Mouse (Mus musculus) stomach, embryonic 16.5 days (tissue): Measurements from ENCODE around the gene Masp2. TPM values are rescaled to one million over a fixed set of nuclear protein-coding genes. Genes with fewer than 3 reads are reported as not detected.

ENCODE experiments used
- ATAC-seq: fragments of 200-750 bp; cut with Nextera tagmentation; 2 replicates; pipeline ENCODE4 v1.8.0; 2017; ENCODE audit warnings: moderate number of reproducible peaks, moderate TSS enrichment; ENCODE audit not compliant: insufficient read depth, low FRiP score
- H3K27ac ChIP-seq: fragments of 300-500 bp; sonication (generic); 2 replicates; pipeline ENCODE4 v1.5.1; 2014; ENCODE audit warnings: low read length
- H3K27me3 ChIP-seq: fragments of 300-500 bp; sonication (generic); 2 replicates; pipeline ENCODE4 v1.6.1; 2014; ENCODE audit warnings: low read length, control low read depth, mixed read lengths; ENCODE audit not compliant: control insufficient read depth, insufficient read depth
- H3K36me3 ChIP-seq: fragments of 300-500 bp; sonication (generic); 2 replicates; pipeline ENCODE4 v1.6.1; 2014; ENCODE audit warnings: low read length; ENCODE audit not compliant: control insufficient read depth, insufficient read depth
- H3K4me1 ChIP-seq: fragments of 300-500 bp; sonication (generic); 2 replicates; pipeline ENCODE4 v1.6.1; 2014; ENCODE audit warnings: low read length, control low read depth, mixed read lengths; ENCODE audit not compliant: control insufficient read depth, insufficient read depth
- H3K4me2 ChIP-seq: fragments of 300-500 bp; sonication (generic); 2 replicates; pipeline ENCODE4 v1.6.1; 2014; ENCODE audit warnings: low read depth, low read length, mixed read lengths
- H3K4me3 ChIP-seq: fragments of 300-500 bp; sonication (generic); replicated peaks from 2 replicates; pipeline ENCODE4 v1.5.1; 2014; ENCODE audit warnings: mild to moderate bottlenecking, low read length
- H3K9ac ChIP-seq: fragments of 300-500 bp; sonication (generic); 2 replicates; pipeline ENCODE4 v1.6.1; 2014; ENCODE audit warnings: low read length
- H3K9me3 ChIP-seq: fragments of 300-500 bp; sonication (generic); replicated peaks from 2 replicates; pipeline ENCODE4 v1.6.1; 2016; ENCODE audit warnings: low read length, control low read depth; ENCODE audit not compliant: control insufficient read depth
- WGBS: fragments of 180-500 bp; shearing (Covaris S2); extraction: QIAGEN DNeasy Blood & Tissue Kit; methylation state at CpG from one replicate; pipeline ENCODE4 v1.1.7; 2014; 5-methylcytosine and 5-hydroxymethylcytosine counted together
- polyA plus RNA-seq: library from polyadenylated mRNA; unstranded; fragments of >200 nt; fragmentation: Nextera tagmentation; extraction: Ambion mirVana; gene quantifications from 2 replicates; pipeline ENCODE4 v1.2.1, GENCODE M21; 2015

Gene Masp2
- polyA plus RNA-seq, 1 experiment from 2014 or later = 1.8 TPM

DNA sequence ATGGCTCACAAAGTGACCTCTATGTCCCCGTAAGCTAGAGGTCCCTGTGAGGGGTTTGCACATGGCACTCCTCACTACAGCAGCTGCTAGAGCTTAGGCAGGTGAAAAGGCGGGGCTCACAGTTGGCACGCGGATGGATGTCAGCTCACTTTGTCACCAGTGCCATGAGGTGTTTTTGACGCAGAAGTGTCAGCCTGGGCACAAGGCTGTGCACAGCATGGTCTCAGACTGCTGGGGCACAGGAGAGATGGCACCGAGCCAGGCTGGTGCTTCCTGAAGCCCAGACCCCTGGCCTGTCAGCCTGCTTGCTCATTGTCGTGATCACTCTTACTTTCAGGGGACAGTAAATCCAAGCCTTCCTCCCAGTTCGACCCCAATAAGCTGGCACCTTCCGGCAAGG, 21.6 kb upstream of the Masp2 start:
- H3K27ac ChIP-seq = no peak overlapping the region
- H3K9ac ChIP-seq = no peak overlapping the region
- H3K4me1 ChIP-seq = no peaks in the 10 kb centered on the region
- no peaks in the 10 kb centered on the region for H3K9me3 ChIP-seq
- H3K4me3 ChIP-seq = no peak overlapping the region
- H3K36me3 ChIP-seq = peaks cover 23% of the 10 kb centered on the region
- no peaks in the 10 kb centered on the region for H3K27me3 ChIP-seq
- no peak overlapping the region for H3K4me2 ChIP-seq
- no peak for ATAC-seq
- WGBS = 87% methylated on average over 9 of the region's 9 CpGs

GRCm38 (mm10) chr4:148581422-148581821, 20.9 kb upstream of the Masp2 start:
- H3K4me1 ChIP-seq = no peaks in the 10 kb centered on the region
- H3K36me3 ChIP-seq = peaks cover 18% of the 10 kb centered on the region
- no peaks in the 10 kb centered on the region for H3K27me3 ChIP-seq
- no peak overlapping the region for H3K4me3 ChIP-seq
- H3K27ac ChIP-seq = no peak overlapping the region
- no peak for ATAC-seq
- no peaks in the 10 kb centered on the region for H3K9me3 ChIP-seq
- no peak overlapping the region for H3K4me2 ChIP-seq
- 77% methylated on average over 5 of the region's 5 CpGs for WGBS
- H3K9ac ChIP-seq = no peak overlapping the region

DNA sequence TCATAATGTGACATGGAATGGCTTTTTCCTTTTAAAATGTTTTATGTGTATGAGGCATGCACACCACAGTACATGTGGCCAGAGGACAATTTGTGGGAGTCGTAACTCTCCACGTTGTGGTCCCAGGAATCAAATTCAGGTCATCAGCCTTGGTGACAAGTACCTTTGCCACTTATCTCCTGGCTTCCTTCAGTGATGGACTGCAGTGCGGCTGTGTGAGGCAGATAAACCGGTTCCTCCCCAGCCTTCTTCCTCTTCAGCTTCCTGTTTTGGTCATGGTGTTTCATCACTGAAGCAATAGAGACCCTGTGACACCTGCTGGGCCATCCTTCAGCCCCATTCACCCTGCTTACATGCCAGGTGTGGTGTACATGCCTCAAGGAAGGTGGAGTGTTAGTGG, 19.1 kb upstream of the Masp2 start:
- Histone ChIP-seq H3K4me2 (no peak overlapping the region), H3K4me1 (no peaks in the 10 kb centered on the region), H3K4me3 (no peak overlapping the region), H3K9ac (no peak overlapping the region), H3K36me3 (peaks cover 13% of the 10 kb centered on the region), H3K27ac (no peak overlapping the region), H3K9me3 (no peaks in the 10 kb centered on the region), H3K27me3 (no peaks in the 10 kb centered on the region)
- WGBS = 70% methylated on average over 4 of the region's 4 CpGs
- ATAC-seq = no peak

DNA sequence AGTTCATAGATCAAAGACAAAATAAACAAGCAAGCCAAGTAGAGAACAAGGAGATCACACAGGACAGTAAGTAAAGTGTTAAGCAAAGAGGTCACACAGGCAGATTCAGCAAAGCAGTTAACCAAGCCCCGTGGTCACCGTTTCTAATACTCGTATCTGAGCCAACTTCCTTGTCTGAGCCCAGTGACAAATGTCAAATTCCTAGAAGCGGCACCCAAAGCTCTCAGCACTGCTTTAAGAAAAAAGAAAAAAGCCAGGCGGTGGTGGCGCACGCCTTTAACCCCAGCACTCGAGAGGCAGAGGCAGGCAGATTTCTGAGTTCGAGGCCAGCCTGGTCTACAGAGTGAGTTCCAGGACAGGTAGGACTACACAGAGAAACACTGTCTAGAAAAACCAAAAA, 15.7 kb upstream of the Masp2 start:
- Histone ChIP-seq H3K4me1 (no peaks in the 10 kb centered on the region; the same call in 1 of the 2 replicates), H3K27ac (no peak overlapping the region), H3K36me3 (no peaks in the 10 kb centered on the region; the same call in 1 of the 2 replicates), H3K27me3 (no peaks in the 10 kb centered on the region), H3K4me2 (no peak overlapping the region), H3K4me3 (no peak overlapping the region), H3K9me3 (no peaks in the 10 kb centered on the region), H3K9ac (no peak overlapping the region)
- ATAC-seq = no peak
- 66% methylated on average over 9 of the region's 9 CpGs for WGBS

GRCm38 (mm10) chr4:148588793-148589192, 13.6 kb upstream of the Masp2 start:
- 75% methylated on average over 9 of the region's 9 CpGs for WGBS
- H3K9ac ChIP-seq = no peak overlapping the region

DNA sequence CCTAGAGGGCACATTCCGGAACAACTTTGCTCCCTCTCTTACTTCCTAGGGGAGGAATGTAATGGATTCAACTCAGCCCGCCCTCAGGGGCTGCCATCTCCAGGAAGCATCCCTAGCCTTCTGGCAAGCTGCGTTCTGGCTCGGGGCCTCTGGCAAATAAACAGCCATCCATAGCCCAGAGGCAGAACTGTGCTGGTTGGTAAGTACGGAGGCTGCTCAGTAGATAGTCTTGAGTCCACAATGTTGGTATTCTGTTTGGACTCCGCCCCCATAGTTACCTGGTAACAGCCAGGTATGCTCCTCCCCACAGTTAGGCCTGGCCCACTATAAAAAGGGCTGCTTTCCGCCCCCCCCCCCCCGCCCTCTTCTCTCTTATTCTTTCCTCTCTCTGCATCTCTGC, 12.8 kb upstream of the Masp2 start:
- no peak overlapping the region; the same call in 1 of the 2 replicates for H3K9ac ChIP-seq
- peaks cover 10% of the 10 kb centered on the region; the same call in 1 of the 2 replicates for H3K4me1 ChIP-seq
- H3K27me3 ChIP-seq = no peaks in the 10 kb centered on the region
- H3K4me2 ChIP-seq = peak overlapping the region; percentile 2; the same call in 1 of the 2 replicates
- no peak overlapping the region for H3K27ac ChIP-seq
- peak; percentile 38; the same call in 1 of the 2 replicates for ATAC-seq
- WGBS = 44% methylated on average over 7 of the region's 8 CpGs
- H3K36me3 ChIP-seq = peaks cover 11% of the 10 kb centered on the region
- no peaks in the 10 kb centered on the region for H3K9me3 ChIP-seq
- no peak overlapping the region for H3K4me3 ChIP-seq

More at GRCm38 (mm10) chr4:148588793-148589192, 13.6 kb upstream of the Masp2 start:
- no peaks in the 10 kb centered on the region for H3K9me3 ChIP-seq
- H3K27ac ChIP-seq = no peak overlapping the region
- H3K4me2 ChIP-seq = no peak overlapping the region
- H3K4me3 ChIP-seq = no peak overlapping the region
- H3K36me3 ChIP-seq = peaks cover 3% of the 10 kb centered on the region
- no peak for ATAC-seq
- H3K4me1 ChIP-seq = peaks cover 10% of the 10 kb centered on the region; the same call in 1 of the 2 replicates
- no peaks in the 10 kb centered on the region for H3K27me3 ChIP-seq

GRCm38 (mm10) chr4:148590421-148591170, 11.8 kb upstream of the Masp2 start:
- 3% methylated on average over 18 of the region's 18 CpGs for WGBS
- no peaks in the 10 kb centered on the region for H3K27me3 ChIP-seq
- H3K9me3 ChIP-seq = no peaks in the 10 kb centered on the region
- H3K4me3 ChIP-seq = peak overlapping the region; percentile 94
- H3K4me2 ChIP-seq = peak overlapping the region; percentile 64
- peaks cover 15% of the 10 kb centered on the region for H3K36me3 ChIP-seq
- no peak for ATAC-seq
- H3K4me1 ChIP-seq = peaks cover 10% of the 10 kb centered on the region; the same call in 1 of the 2 replicates
- peak overlapping the region; percentile 64 for H3K9ac ChIP-seq
- peak overlapping the region; percentile 72 for H3K27ac ChIP-seq

DNA sequence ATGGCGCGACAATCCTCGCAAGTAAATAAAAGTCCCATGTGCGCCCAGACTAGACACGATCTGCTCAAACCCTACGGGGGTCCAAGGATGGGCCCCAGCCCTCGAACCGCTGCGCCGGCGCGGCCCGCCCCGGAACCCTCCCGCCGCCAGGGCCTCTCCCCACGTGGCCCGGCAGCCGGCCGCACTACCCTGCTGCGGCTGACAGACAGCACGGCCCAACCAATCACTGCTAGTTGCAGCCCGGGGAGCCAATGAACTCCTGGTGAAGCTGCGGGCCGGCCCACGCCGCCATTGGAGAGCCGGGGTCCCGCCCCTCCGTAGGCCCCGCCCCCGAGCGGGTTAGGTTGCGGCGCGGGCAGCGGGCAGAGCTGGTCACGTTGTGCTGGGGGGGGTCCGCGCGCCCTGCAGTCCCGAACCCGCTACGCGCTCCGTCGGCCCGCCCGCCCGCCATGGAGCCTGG, 11.2 kb upstream of the Masp2 start, which contains the start of gene Srm:
TSS of gene Srm (plus strand) at position 333 of the 460 bp plus-strand sequence.
- Histone ChIP-seq H3K4me2 (peak within 1 kb of the TSS; percentile 92), H3K27me3 (no peaks in the 10 kb centered on the region), H3K9me3 (no peaks in the 10 kb centered on the region), H3K27ac (peak within 1 kb of the TSS; percentile 72), H3K4me3 (peak within 1 kb of the TSS; percentile 94), H3K9ac (peak within 1 kb of the TSS; percentile 90), H3K36me3 (peaks cover 21% of the 10 kb centered on the region), H3K4me1 (peaks cover 10% of the 10 kb centered on the region; the same call in 1 of the 2 replicates)
- under 1% methylated on average over 50 of the region's 50 CpGs for WGBS
- peak; percentile 99 for ATAC-seq

DNA sequence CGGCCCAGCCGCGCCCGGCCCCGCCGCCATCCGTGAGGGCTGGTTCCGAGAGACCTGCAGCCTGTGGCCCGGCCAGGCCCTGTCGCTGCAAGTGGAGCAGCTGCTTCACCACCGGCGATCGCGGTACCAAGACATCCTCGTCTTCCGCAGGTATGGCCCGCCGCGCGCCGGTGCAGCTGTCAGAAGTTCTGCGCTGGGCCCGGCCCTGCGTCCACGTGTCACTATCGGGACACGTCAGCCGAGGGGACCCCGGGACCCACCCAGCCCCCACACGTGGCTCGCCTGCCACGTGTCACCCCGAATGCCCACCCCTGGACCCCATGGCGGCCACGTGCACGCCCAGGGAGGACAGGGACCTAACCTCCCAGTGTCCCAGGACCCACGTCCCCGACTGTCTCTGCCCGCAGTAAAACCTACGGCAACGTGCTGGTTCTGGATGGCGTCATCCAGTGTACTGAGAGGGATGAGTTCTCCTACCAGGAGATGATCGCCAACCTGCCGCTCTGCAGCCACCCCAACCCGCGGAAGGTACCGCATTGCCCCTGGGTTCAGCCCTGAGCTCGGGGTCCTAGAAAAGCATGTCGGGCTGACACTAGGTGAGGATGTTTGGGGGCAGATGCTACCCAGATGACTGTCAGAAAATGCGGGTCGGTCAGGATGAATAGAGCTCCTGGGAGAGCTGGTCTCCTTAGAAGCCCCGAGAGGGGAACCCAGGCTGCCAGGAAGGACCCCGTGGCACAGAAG, 10.5 kb upstream of the Masp2 start:
- 0 out of 2 replicates have a peak overlapping the region, but pooled peaks have one; percentile 38 for H3K27ac ChIP-seq
- peaks cover 10% of the 10 kb centered on the region; the same call in 1 of the 2 replicates for H3K4me1 ChIP-seq
- peak overlapping the region; percentile 92 for H3K4me2 ChIP-seq
- H3K36me3 ChIP-seq = peaks cover 27% of the 10 kb centered on the region
- no peak; the same call in 1 of the 2 replicates for ATAC-seq
- no peaks in the 10 kb centered on the region for H3K9me3 ChIP-seq
- WGBS = under 1% methylated on average over 53 of the region's 53 CpGs
- H3K9ac ChIP-seq = peak overlapping the region; percentile 90
- H3K4me3 ChIP-seq = peak overlapping the region; percentile 94
- H3K27me3 ChIP-seq = no peaks in the 10 kb centered on the region
